Comparison of ENCODE assay signal across 43 mouse cellular contexts in the genomic region with DNA sequence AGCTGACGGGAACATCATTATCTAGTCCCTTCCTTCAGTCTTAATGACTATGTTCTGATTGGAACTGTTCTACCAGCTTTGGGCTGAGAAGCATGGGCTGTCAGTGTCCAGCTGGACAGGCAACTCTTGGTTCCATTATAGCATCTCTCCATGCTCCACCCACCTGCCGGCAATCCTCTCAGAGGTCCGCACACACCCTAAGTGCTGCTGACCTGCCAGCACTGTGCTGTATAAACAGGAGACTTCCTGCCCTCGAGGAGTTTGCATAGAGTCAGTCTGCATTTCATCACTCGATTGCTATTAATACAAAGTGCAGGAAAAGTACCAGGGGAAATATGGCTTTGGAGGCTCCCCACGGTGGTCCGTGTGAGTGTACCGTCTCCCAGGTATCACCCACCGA. TPM values are rescaled to one million over a fixed set of nuclear protein-coding genes. Genes with fewer than 3 reads are reported as not detected.
DNase-seq lines count a peak whose midpoint lies in the region; ATAC-seq and TF ChIP-seq lines count a peak whose summit lies in the region.
"Had no signal": no experiment of that assay in that cellular context is flagged by ENCODE, and none has a peak within 500 bp of the region (broad histone marks: within the 10 kb centered on the region; RNA-seq: fewer than 3 reads in every experiment).

No protein-coding gene starts in this region.

- peaks cover 15% of the 10 kb centered on the region for H3K27me3 ChIP-seq in forebrain, embryonic 11.5 days (ENCODE audit: control insufficient read depth, insufficient read depth, low read length)
- peaks cover 4% of the 10 kb centered on the region; the same call in 1 of the 2 replicates for H3K27me3 ChIP-seq in forebrain, embryonic 16.5 days (replicated peaks; ENCODE audit: control insufficient read depth, insufficient read depth, low read length)
- peaks cover 28% of the 10 kb centered on the region for H3K27me3 ChIP-seq in neural tube, embryonic 13.5 days
- no peaks in the 10 kb centered on the region for H3K27me3 ChIP-seq in neural tube, embryonic 15.5 days (replicated peaks)
- peaks cover 19% of the 10 kb centered on the region for H3K27me3 ChIP-seq in hindbrain, embryonic 13.5 days

- intact Hi-C loops in left cerebral cortex, adult 2 months (cut with DNase I), result loop anchor here (1.0 kb wide), 1 partner anchor 33 kb away; no protein-coding TSS in a partner anchor

- no peaks in the 10 kb centered on the region for H3K36me3 ChIP-seq in forebrain, embryonic 11.5 days (ENCODE audit: control insufficient read depth, insufficient read depth, low read length)
- no peaks in the 10 kb centered on the region for H3K36me3 ChIP-seq in forebrain, embryonic 16.5 days (ENCODE audit: control insufficient read depth, insufficient read depth)
- no peaks in the 10 kb centered on the region for H3K36me3 ChIP-seq in neural tube, embryonic 13.5 days
- H3K36me3 ChIP-seq in neural tube, embryonic 15.5 days, result no peaks in the 10 kb centered on the region
- no peaks in the 10 kb centered on the region for H3K36me3 ChIP-seq in hindbrain, embryonic 13.5 days
- H3K36me3 ChIP-seq: heart, embryonic 13.5 days; hindbrain, embryonic 10.5 days; intestine, embryonic 15.5 days; limb, embryonic 15.5 days; liver, embryonic 13.5 days; neural tube, embryonic 12.5 days; stomach, embryonic 15.5 days had no signal

- no peak overlapping the region for H3K4me3 ChIP-seq in forebrain, embryonic 11.5 days (ENCODE audit: low read depth, low read length)
- no peak overlapping the region for H3K4me3 ChIP-seq in forebrain, embryonic 16.5 days (replicated peaks; ENCODE audit: low read length)
- H3K4me3 ChIP-seq in left cerebral cortex, adult 2 months, result no peak overlapping the region
- H3K4me3 ChIP-seq in neural tube, embryonic 13.5 days, result no peak overlapping the region
- H3K4me3 ChIP-seq in neural tube, embryonic 15.5 days (replicated peaks), result no peak overlapping the region
- H3K4me3 ChIP-seq in hindbrain, embryonic 13.5 days, result no peak overlapping the region
- H3K4me3 ChIP-seq: heart, adult 2 months; heart, embryonic 13.5 days; hindbrain, embryonic 10.5 days; intestine, embryonic 15.5 days; limb, embryonic 15.5 days; liver, embryonic 13.5 days; neural tube, embryonic 12.5 days; stomach, embryonic 15.5 days had no signal

- peak; percentile 30 for DNase-seq in forebrain, embryonic 11.5 days (ENCODE audit: low spot score)
- DNase-seq in left cerebral cortex, adult 2 months (ENCODE audit: extremely low spot score in 1 of 2, low spot score in 2 of 2), result peak in 1 of 2 experiments; percentile 18
- no peak for DNase-seq in left cerebral cortex, adult 9 months (ENCODE audit: low spot score in 2 of 2)
- DNase-seq in neural tube, embryonic 10.5 days (ENCODE audit: extremely low spot score, low spot score), result no peak
- DNase-seq: adrenal gland, adult 2 months; adrenal gland, postnatal 36 days; cerebellum, adult 18-20 months; cerebellum, postnatal 14 days; gastrocnemius, postnatal 25 days; heart, adult 2 months; heart, postnatal 10 days; kidney, adult 8-10 months; kidney, postnatal 4 days; left cerebral cortex, postnatal 4 days; liver, embryonic 13.5 days; right cerebral cortex, postnatal 14 days; thymus, adult 18-20 months; thymus, postnatal 25 days had no signal

- H3K9ac ChIP-seq in forebrain, embryonic 11.5 days (ENCODE audit: low read length), result no peak overlapping the region
- H3K9ac ChIP-seq in forebrain, embryonic 16.5 days (replicated peaks; ENCODE audit: low read depth, low read length), result no peak overlapping the region
- H3K9ac ChIP-seq in neural tube, embryonic 13.5 days, result no peak overlapping the region
- no peak overlapping the region for H3K9ac ChIP-seq in neural tube, embryonic 15.5 days (replicated peaks)
- H3K9ac ChIP-seq in hindbrain, embryonic 13.5 days, result no peak overlapping the region
- H3K9ac ChIP-seq: heart, embryonic 13.5 days; intestine, embryonic 15.5 days; limb, embryonic 15.5 days; liver, embryonic 13.5 days; neural tube, embryonic 12.5 days; stomach, embryonic 15.5 days had no signal

- no peak for ATAC-seq in forebrain, embryonic 11.5 days (replicated peaks; ENCODE audit: low FRiP score)
- no peak for ATAC-seq in forebrain, embryonic 16.5 days
- no peak for ATAC-seq in neural tube, embryonic 13.5 days (ENCODE audit: low read depth)
- ATAC-seq in neural tube, embryonic 15.5 days (ENCODE audit: low FRiP score), result no peak
- ATAC-seq in hindbrain, embryonic 13.5 days (ENCODE audit: low FRiP score), result no peak
- ATAC-seq: activated CD4-positive, CD25-positive, alpha-beta regulatory T cell, adult 4 months; forebrain, embryonic 14.5 days; hindbrain, embryonic 16.5 days; intestine, embryonic 15.5 days; midbrain, embryonic 16.5 days had no signal

- no peak for TF ChIP-seq CTCF in left cerebral cortex, adult 2 months (IDR thresholded peaks at IDR 0.05)

- no peak overlapping the region for H3K4me2 ChIP-seq in forebrain, embryonic 11.5 days (ENCODE audit: low read depth, low read length, severe bottlenecking)
- H3K4me2 ChIP-seq in forebrain, embryonic 16.5 days (ENCODE audit: low read length), result no peak overlapping the region
- H3K4me2 ChIP-seq in neural tube, embryonic 13.5 days, result no peak overlapping the region
- H3K4me2 ChIP-seq in neural tube, embryonic 15.5 days, result no peak overlapping the region
- no peak overlapping the region for H3K4me2 ChIP-seq in hindbrain, embryonic 13.5 days
- H3K4me2 ChIP-seq: heart, embryonic 13.5 days; intestine, embryonic 15.5 days; limb, embryonic 15.5 days; liver, embryonic 13.5 days; midbrain, embryonic 11.5 days; neural tube, embryonic 12.5 days; stomach, embryonic 15.5 days had no signal

- WGBS in forebrain, embryonic 11.5 days, result 81% methylated on average over 9 of the region's 9 CpGs
- WGBS in forebrain, embryonic 16.5 days, result 87% methylated on average over 9 of the region's 9 CpGs
- 79% methylated on average over 9 of the region's 9 CpGs for WGBS in neural tube, embryonic 13.5 days
- 72% methylated on average over 9 of the region's 9 CpGs for WGBS in neural tube, embryonic 15.5 days
- WGBS in hindbrain, embryonic 13.5 days, result 82% methylated on average over 9 of the region's 9 CpGs

- H3K9me3 ChIP-seq in forebrain, embryonic 11.5 days (ENCODE audit: control insufficient read depth, low read length), result no peaks in the 10 kb centered on the region
- no peaks in the 10 kb centered on the region for H3K9me3 ChIP-seq in forebrain, embryonic 16.5 days (ENCODE audit: control insufficient read depth, low read length)
- no peaks in the 10 kb centered on the region for H3K9me3 ChIP-seq in neural tube, embryonic 13.5 days
- H3K9me3 ChIP-seq in neural tube, embryonic 15.5 days (replicated peaks), result no peaks in the 10 kb centered on the region
- no peaks in the 10 kb centered on the region for H3K9me3 ChIP-seq in hindbrain, embryonic 13.5 days
- H3K9me3 ChIP-seq: heart, embryonic 13.5 days; hindbrain, embryonic 10.5 days; intestine, embryonic 15.5 days; limb, embryonic 15.5 days; liver, embryonic 13.5 days; neural tube, embryonic 12.5 days; stomach, embryonic 15.5 days had no signal

- peaks cover 2% of the 10 kb centered on the region; the same call in 1 of the 2 replicates for H3K4me1 ChIP-seq in forebrain, embryonic 11.5 days (replicated peaks; ENCODE audit: control insufficient read depth, insufficient read depth, low read length)
- H3K4me1 ChIP-seq in forebrain, embryonic 16.5 days (replicated peaks; ENCODE audit: control insufficient read depth, insufficient read depth, low read length), result 0 out of 2 replicates have a peak, but pooled peaks cover 7% of the 10 kb centered on the region
- H3K4me1 ChIP-seq in neural tube, embryonic 13.5 days (replicated peaks), result peaks cover 38% of the 10 kb centered on the region
- H3K4me1 ChIP-seq in neural tube, embryonic 15.5 days, result peaks cover 44% of the 10 kb centered on the region
- peaks cover 30% of the 10 kb centered on the region for H3K4me1 ChIP-seq in hindbrain, embryonic 13.5 days (replicated peaks)
- H3K4me1 ChIP-seq: stomach, embryonic 15.5 days had no signal

- H3K27ac ChIP-seq in forebrain, embryonic 11.5 days (ENCODE audit: low read depth, low read length), result no peak overlapping the region
- no peak overlapping the region for H3K27ac ChIP-seq in forebrain, embryonic 16.5 days (ENCODE audit: low read length)
- peak overlapping the region; percentile 87 for H3K27ac ChIP-seq in left cerebral cortex, adult 2 months
- H3K27ac ChIP-seq in neural tube, embryonic 13.5 days (replicated peaks), result 0 out of 2 replicates have a peak overlapping the region, but pooled peaks have one; percentile 56
- H3K27ac ChIP-seq in neural tube, embryonic 15.5 days (replicated peaks), result 0 out of 2 replicates have a peak overlapping the region, but pooled peaks have one; percentile 45
- H3K27ac ChIP-seq in hindbrain, embryonic 13.5 days, result no peak overlapping the region
- H3K27ac ChIP-seq: heart, adult 2 months; heart, embryonic 13.5 days; hindbrain, embryonic 10.5 days; intestine, embryonic 15.5 days; kidney, postnatal 0 days; limb, embryonic 15.5 days; liver, embryonic 13.5 days; neural tube, embryonic 12.5 days; stomach, embryonic 15.5 days had no signal

RNA-seq across cellular contexts. Expression of a gene that starts 4.3 kb away (rescaled TPM):
- polyA plus RNA-seq in forebrain, embryonic 11.5 days (2014; fragmentation: Nextera tagmentation; extraction: Ambion mirVana), result 1.3 and 2.1 TPM in 2 replicates
- polyA plus RNA-seq in forebrain, embryonic 16.5 days (2015; fragmentation: Nextera tagmentation; extraction: Ambion mirVana), result 25.2 and 33.6 TPM in 2 replicates
- 100 to 1,000 TPM; 359 to 380 TPM for total RNA-seq in left cerebral cortex, adult 2 months (2021)
- polyA plus RNA-seq in neural tube, embryonic 13.5 days (2015; fragmentation: Nextera tagmentation; extraction: Ambion mirVana), result 20.1 and 27.6 TPM in 2 replicates
- polyA plus RNA-seq in neural tube, embryonic 15.5 days (2015; fragmentation: Nextera tagmentation; extraction: Ambion mirVana), result 40.2 and 46.1 TPM in 2 replicates
- polyA plus RNA-seq in hindbrain, embryonic 13.5 days (2015; fragmentation: Nextera tagmentation; extraction: Ambion mirVana), result 21.7 and 23.0 TPM in 2 replicates
- total RNA-seq: CH12.LX; megakaryocyte, adult 5-6 weeks had no signal
- polyA plus RNA-seq: C2C12 had no signal

RNA-seq across cellular contexts. Expression of a gene that starts 28.9 kb away (rescaled TPM):
- polyA plus RNA-seq in forebrain, embryonic 11.5 days (2014; fragmentation: Nextera tagmentation; extraction: Ambion mirVana), result 16.4 and 24.7 TPM in 2 replicates
- 56.0 and 82.4 TPM in 2 replicates for polyA plus RNA-seq in forebrain, embryonic 16.5 days (2015; fragmentation: Nextera tagmentation; extraction: Ambion mirVana)
- total RNA-seq in left cerebral cortex, adult 2 months (2021), result 100 to 1,000 TPM; 216 to 338 TPM
- polyA plus RNA-seq in neural tube, embryonic 13.5 days (2015; fragmentation: Nextera tagmentation; extraction: Ambion mirVana), result 50.1 and 50.5 TPM in 2 replicates
- polyA plus RNA-seq in neural tube, embryonic 15.5 days (2015; fragmentation: Nextera tagmentation; extraction: Ambion mirVana), result 44.3 and 48.7 TPM in 2 replicates
- polyA plus RNA-seq in hindbrain, embryonic 13.5 days (2015; fragmentation: Nextera tagmentation; extraction: Ambion mirVana), result 51.0 and 51.2 TPM in 2 replicates

RNA-seq across cellular contexts. Expression of a gene that starts 46.7 kb away (rescaled TPM):
- 0.84 and 1.00 TPM in 2 replicates for polyA plus RNA-seq in forebrain, embryonic 11.5 days (2014; fragmentation: Nextera tagmentation; extraction: Ambion mirVana)
- 1.4 and 1.6 TPM in 2 replicates for polyA plus RNA-seq in forebrain, embryonic 16.5 days (2015; fragmentation: Nextera tagmentation; extraction: Ambion mirVana)
- 1 to 10 TPM; 1.0 to 1.8 TPM for total RNA-seq in left cerebral cortex, adult 2 months (2021)
- polyA plus RNA-seq in neural tube, embryonic 13.5 days (2015; fragmentation: Nextera tagmentation; extraction: Ambion mirVana), result 1.5 and 3.0 TPM in 2 replicates
- 1.4 and 2.6 TPM in 2 replicates for polyA plus RNA-seq in neural tube, embryonic 15.5 days (2015; fragmentation: Nextera tagmentation; extraction: Ambion mirVana)
- polyA plus RNA-seq in hindbrain, embryonic 13.5 days (2015; fragmentation: Nextera tagmentation; extraction: Ambion mirVana), result 1.7 and 2.3 TPM in 2 replicates
- total RNA-seq: adrenal gland, postnatal 36 days; CH12.LX; ES-E14; megakaryocyte, adult 5-6 weeks had no signal
- polyA plus RNA-seq: activated CD4-positive, CD25-positive, alpha-beta regulatory T cell, adult 4 months; adrenal gland, adult 2 months; brain, embryonic 14.5 days; C2C12; embryonic facial prominence, embryonic 11.5 days; limb, embryonic 15.5 days; lung, embryonic 16.5 days had no signal

RNA-seq across cellular contexts. Expression of a gene that starts 48.7 kb away (rescaled TPM):
- polyA plus RNA-seq in forebrain, embryonic 11.5 days (2014; fragmentation: Nextera tagmentation; extraction: Ambion mirVana), result 0.56 and 0.96 TPM in 2 replicates
- polyA plus RNA-seq in forebrain, embryonic 16.5 days (2015; fragmentation: Nextera tagmentation; extraction: Ambion mirVana), result 0.51 and 0.60 TPM in 2 replicates
- total RNA-seq in left cerebral cortex, adult 2 months (2021), result not detected
- 0.57 and 1.3 TPM in 2 replicates for polyA plus RNA-seq in neural tube, embryonic 13.5 days (2015; fragmentation: Nextera tagmentation; extraction: Ambion mirVana)
- 0.31 and 0.50 TPM in 2 replicates for polyA plus RNA-seq in neural tube, embryonic 15.5 days (2015; fragmentation: Nextera tagmentation; extraction: Ambion mirVana)
- polyA plus RNA-seq in hindbrain, embryonic 13.5 days (2015; fragmentation: Nextera tagmentation; extraction: Ambion mirVana), result 0.63 and 0.70 TPM in 2 replicates
- total RNA-seq: adrenal gland, adult 2 months; adrenal gland, postnatal 36 days; gastrocnemius, adult 18-20 months; gastrocnemius, postnatal 25 days; heart, adult 2 months; heart, postnatal 10 days; left cerebral cortex, adult 18-20 months; left cerebral cortex, postnatal 4 days; megakaryocyte, adult 5-6 weeks had no signal
- polyA plus RNA-seq: adrenal gland, adult 2 months; brain, embryonic 14.5 days; heart, adult 2 months had no signal

Comparison
In these comparisons a context has a peak if more than half of its experiments do, and no peak if none do; other contexts are left out.
1. H3K27ac ChIP-seq: peak in left cerebral cortex, adult 2 months (single experiment), neural tube, embryonic 13.5 days (single experiment) and neural tube, embryonic 15.5 days (single experiment); none in forebrain, embryonic 11.5 days (single experiment), forebrain, embryonic 16.5 days (single experiment) and hindbrain, embryonic 13.5 days (single experiment).